Comparison of ENCODE assay signal across 16 mouse cellular contexts in genomic region chr7:100978171-100978570, GRCm38 (mm10). TPM values are rescaled to one million over a fixed set of nuclear protein-coding genes. Genes with fewer than 3 reads are reported as not detected.
"Had no signal": no experiment of that assay in that cellular context is flagged by ENCODE, and none has a peak within 500 bp of the region (broad histone marks: within the 10 kb centered on the region; RNA-seq: fewer than 3 reads in every experiment).

No protein-coding gene starts in this region.

- DNase-seq: retina, postnatal 1 day; right cerebral cortex, adult 18-20 months; right cerebral cortex, postnatal 14 days; right cerebral cortex, postnatal 25 days; right cerebral cortex, postnatal 4 days; spleen, adult 18-20 months; thymus, adult 18-20 months; thymus, adult 2 months; thymus, postnatal 14 days; thymus, postnatal 25 days; thymus, postnatal 36 days; thymus, postnatal 4 days had no signal

- H3K36me3 ChIP-seq: neural tube, embryonic 15.5 days; stomach, embryonic 15.5 days had no signal

- H3K27ac ChIP-seq: neural tube, embryonic 15.5 days; stomach, postnatal 0 days had no signal

- H3K9me3 ChIP-seq: neural tube, embryonic 15.5 days; stomach, embryonic 15.5 days had no signal

- H3K4me3 ChIP-seq: neural tube, embryonic 15.5 days; stomach, embryonic 15.5 days had no signal

- H3K9ac ChIP-seq: neural tube, embryonic 15.5 days; stomach, embryonic 15.5 days had no signal

- H3K4me2 ChIP-seq: neural tube, embryonic 15.5 days; stomach, embryonic 15.5 days had no signal

RNA-seq across cellular contexts. Expression of gene P2ry2, which starts 34.5 kb away (rescaled TPM):
- polyA plus RNA-seq: neural tube, embryonic 14.5 days had no signal
